Mouse (Mus musculus) heart, adult 2 months (tissue): ENCODE results near the gene Gm20716.

ENCODE experiments used
- CTCF ChIP-seq: fragments of 200-600 bp; IDR thresholded peaks from 2 replicates; pipeline ENCODE4 v1.8.1; 2022; ENCODE audit warnings: antibody characterized with exemption, mild to moderate bottlenecking, moderate library complexity
- EP300 ChIP-seq: fragments of 200-500 bp; IDR thresholded peaks from 2 replicates; pipeline ENCODE4 v1.6.1; 2011; ENCODE audit warnings: low read depth, low read length, control low read depth; ENCODE audit not compliant: insufficient read depth
- POLR2A ChIP-seq: fragments of 200-500 bp; IDR thresholded peaks from 2 replicates; pipeline ENCODE4 v1.6.1; 2011; ENCODE audit warnings: mild to moderate bottlenecking, low read depth, low read length, control low read depth; ENCODE audit not compliant: insufficient read depth

DNA sequence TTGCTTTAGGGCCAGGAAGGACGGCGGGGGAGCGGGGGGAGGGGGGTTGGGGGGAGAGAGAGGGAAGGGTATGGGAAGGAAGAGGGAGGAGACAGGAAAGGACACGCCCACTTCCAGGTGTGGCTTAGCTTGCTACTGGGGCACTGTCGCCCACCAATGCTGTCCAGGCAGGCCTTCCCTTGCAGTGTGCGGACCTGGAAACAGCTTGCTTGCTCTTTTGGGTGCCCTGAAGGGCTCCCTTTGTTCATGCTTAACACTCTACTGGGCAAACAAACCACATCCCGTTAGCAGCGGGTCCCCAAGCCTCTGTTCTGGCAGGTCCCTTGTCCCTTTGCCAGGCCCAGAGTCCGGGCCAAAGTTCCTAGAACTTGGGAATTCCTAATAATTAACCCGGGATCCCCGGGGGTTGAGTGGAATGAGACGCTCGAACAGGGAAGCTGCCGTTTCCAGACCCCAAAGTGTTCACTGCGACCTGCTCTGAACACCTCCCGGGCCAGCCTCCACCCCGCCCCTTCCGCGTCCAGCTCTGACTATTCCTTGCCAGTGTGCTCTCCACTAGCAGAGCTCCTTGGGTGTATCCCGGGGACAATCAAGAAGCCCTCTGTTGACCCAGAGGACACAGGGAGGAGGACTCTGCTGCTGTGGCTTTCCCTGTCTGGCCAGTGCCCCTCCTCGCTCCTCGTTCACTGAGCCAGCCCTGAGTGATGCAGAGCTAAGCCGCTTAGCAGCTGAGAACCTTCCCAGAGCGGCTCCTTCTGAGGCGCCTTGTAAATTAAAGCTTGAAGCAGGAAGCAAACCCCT, 71.1 kb downstream of the Gm20716 start:
- no peak for TF ChIP-seq CTCF
- no peak for TF ChIP-seq EP300
- no peak for TF ChIP-seq POLR2A
